Mouse (Mus musculus) CD8-positive naive resting alpha-beta T cell, adult 57 days (primary cell): ENCODE measurements around the gene Rpgrip1. TPM values are rescaled to one million over a fixed set of nuclear protein-coding genes. Genes with fewer than 3 reads are reported as not detected.

Experiments used
- total RNA-seq: library from RNA; stranded (reverse); gene quantifications from one replicate; pipeline ENCODE4 v1.2.4, GENCODE M21; 2023

Gene Rpgrip1
- 23.2 TPM for total RNA-seq

DNA sequence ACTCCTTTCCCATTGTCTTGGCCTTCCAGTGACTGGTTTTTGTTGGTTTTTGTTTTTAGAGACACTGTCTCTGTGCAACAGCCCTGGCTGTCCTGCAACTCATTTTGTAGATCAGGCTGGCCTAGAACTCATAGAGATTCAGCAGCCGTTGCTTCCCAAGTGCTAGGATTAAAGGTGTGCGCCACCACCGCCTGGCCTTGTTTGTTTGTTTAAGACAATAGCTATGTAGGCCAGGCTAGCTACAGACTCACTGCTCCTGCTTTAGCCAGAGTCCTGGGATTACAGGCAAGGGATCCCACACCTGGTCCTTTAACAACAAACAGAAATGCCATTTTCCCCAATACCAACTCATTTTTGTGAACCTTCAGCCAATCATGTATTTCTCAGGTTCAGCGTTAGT lies at the start of gene Rpgrip1:
Gene Rpgrip1, plus strand, starts transcription at position 359 of the 400 bp plus-strand sequence.

DNA sequence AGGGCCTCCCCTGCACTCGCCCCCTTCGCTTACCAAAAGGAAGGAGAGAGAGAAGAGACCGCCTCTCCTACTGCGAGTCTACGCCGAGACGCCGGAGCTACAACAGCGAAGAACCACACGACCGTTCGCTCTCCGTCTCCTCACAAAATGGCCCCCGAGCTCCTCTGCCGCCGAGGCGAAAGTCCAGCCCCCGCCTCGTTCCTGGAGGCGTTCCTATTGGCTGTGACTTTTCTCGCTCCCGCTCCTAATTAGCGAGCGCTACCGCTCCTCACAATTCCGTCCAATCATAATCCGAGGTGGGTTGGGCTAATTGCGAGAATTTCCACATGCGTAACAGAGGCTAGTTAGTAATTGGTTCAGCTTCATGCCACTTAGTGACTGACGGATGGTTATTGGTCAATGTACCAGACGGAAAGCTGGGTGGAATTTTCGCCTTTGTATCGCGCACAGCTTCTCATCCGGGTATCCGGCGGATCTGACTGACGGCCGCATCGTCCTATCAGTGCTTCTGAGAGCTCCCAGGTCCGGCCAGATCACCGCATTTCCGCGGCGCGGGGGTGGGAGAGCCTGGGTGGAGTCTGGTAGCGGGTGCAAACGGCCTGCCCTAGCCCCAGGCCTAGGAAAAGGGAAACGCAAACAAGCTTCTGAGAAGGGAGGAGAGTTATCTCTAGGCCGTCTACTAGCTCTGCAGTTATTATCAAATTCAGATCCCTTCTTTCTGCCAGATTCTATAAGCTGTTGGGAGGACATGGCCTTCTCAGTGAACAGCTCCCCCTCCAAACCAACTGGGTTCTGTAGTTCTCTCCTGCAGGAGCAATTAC lies 6.4 kb upstream of the Rpgrip1 start, which contains the start of gene Hnrnpc:
Gene Hnrnpc, minus strand, starts transcription at position 173 of the 821 bp plus-strand sequence.

DNA sequence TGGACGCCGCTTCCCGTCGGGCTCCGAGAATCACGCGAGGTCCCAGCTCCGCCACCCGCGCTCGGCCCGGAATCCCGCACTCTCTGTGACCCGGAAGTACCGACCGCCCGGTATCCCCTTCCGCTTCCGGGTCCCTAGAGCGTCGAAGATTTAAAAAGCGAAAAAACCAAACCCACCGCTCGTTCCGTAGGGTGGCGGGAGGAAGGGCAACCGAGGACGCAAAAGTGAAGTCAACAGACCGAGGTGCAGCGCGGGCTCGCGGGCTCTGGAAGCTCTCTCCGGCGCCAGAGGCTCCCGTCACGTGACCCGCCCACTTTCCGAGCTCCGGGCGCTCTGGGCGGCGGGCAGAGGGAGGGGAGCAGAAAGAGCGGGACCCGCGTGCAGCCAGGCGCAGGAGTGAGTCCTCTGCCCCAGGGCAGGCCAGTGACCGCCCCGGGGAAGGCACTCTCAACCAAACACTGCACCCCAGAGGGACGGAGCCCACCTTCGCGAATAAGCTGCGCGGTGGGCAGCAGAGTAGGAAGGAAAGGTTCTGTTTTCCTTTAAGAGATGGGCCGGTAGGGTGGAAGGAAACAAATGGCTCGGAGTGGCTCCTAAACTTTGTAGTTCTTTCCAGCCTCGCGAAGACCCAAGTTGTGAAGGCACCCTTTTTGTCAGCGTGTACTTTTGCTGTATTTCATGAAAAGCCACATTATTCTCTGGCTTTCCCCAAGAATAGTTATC lies 86.8 kb downstream of the Rpgrip1 start, which contains the start of gene Supt16:
Gene Supt16, minus strand, starts transcription at position 261 of the 723 bp plus-strand sequence.

Other genes with a start within 250 kb of the Rpgrip1 start
- 66.8 TPM for gene Mettl17, start 225.9 kb upstream of the Rpgrip1 start, total RNA-seq
- gene Slc39a2, start 217.8 kb upstream of the Rpgrip1 start, total RNA-seq = 0.89 TPM
- gene Ndrg2, start 196.5 kb upstream of the Rpgrip1 start, total RNA-seq = 16.6 TPM
- gene Tppp2, start 192.3 kb upstream of the Rpgrip1 start, total RNA-seq = not detected
- gene Rnase13, start 187.9 kb upstream of the Rpgrip1 start, total RNA-seq = not detected
- gene Arhgef40, start 126.0 kb upstream of the Rpgrip1 start, total RNA-seq = 2.2 TPM
- gene Tmem253, start 95.0 kb upstream of the Rpgrip1 start, total RNA-seq = not detected
- gene Zfp219, start 90.0 kb upstream of the Rpgrip1 start, total RNA-seq = 7.8 TPM
- not detected for gene Olfr221, start 68.2 kb upstream of the Rpgrip1 start, total RNA-seq
- 439 TPM for gene Hnrnpc, start 6.7 kb upstream of the Rpgrip1 start, total RNA-seq
- gene Supt16, start 86.7 kb downstream of the Rpgrip1 start, total RNA-seq = 63.9 TPM
- gene Chd8, start 147.1 kb downstream of the Rpgrip1 start, total RNA-seq = 255 TPM
- gene Tox4, start 168.4 kb downstream of the Rpgrip1 start, total RNA-seq = 103 TPM
- 15.4 TPM for gene Rab2b, start 168.8 kb downstream of the Rpgrip1 start, total RNA-seq
- 80.6 TPM for gene Mettl3, start 194.4 kb downstream of the Rpgrip1 start, total RNA-seq
- 2.6 TPM for gene Sall2, start 218.1 kb downstream of the Rpgrip1 start, total RNA-seq
- gene Olfr1513, start 245.7 kb downstream of the Rpgrip1 start, total RNA-seq = not detected